ENCODE assay signal across 10 mouse cellular contexts in genomic region chr9:119852347-119853030, GRCm38 (mm10). TPM values are rescaled to one million over a fixed set of nuclear protein-coding genes. Genes with fewer than 3 reads are reported as not detected.
DNase-seq lines count a peak whose midpoint lies in the region; ATAC-seq and TF ChIP-seq lines count a peak whose summit lies in the region.
"Had no signal": no experiment of that assay in that cellular context is flagged by ENCODE, and none has a peak within 500 bp of the region (broad histone marks: within the 10 kb centered on the region; RNA-seq: fewer than 3 reads in every experiment).

No protein-coding gene starts in this region.

- DNase-seq in forebrain, embryonic 11.5 days (ENCODE audit: low spot score), result peak; percentile 44
- no peak for DNase-seq in forebrain, embryonic 10.5 days (ENCODE audit: extremely low spot score, low spot score)
- DNase-seq in layer of hippocampus, postnatal 10 days (ENCODE audit: low spot score in 2 of 2), result peak; percentile 40 to 45
- DNase-seq in left cerebral cortex, postnatal 36 days (ENCODE audit: low spot score in 2 of 2), result no peak
- DNase-seq in adrenal gland, adult 2 months, result no peak

- 81% methylated on average over 10 of the region's 10 CpGs for WGBS in forebrain, embryonic 11.5 days
- WGBS in forebrain, embryonic 10.5 days, result 83% methylated on average over 10 of the region's 10 CpGs
- 46% methylated on average over 10 of the region's 10 CpGs for WGBS in hindbrain, embryonic 13.5 days
- WGBS in heart, embryonic 12.5 days, result 79% methylated on average over 10 of the region's 10 CpGs

- ATAC-seq in forebrain, embryonic 11.5 days (replicated peaks; ENCODE audit: low FRiP score), result no peak
- peak; percentile 43; the same call in 1 of the 2 replicates for ATAC-seq in hindbrain, embryonic 13.5 days (ENCODE audit: low FRiP score)
- ATAC-seq in heart, embryonic 12.5 days (ENCODE audit: insufficient number of reproducible peaks, low FRiP score), result no peak

- peaks cover 9% of the 10 kb centered on the region; the same call in 1 of the 2 replicates for H3K4me1 ChIP-seq in forebrain, embryonic 11.5 days (replicated peaks; ENCODE audit: control insufficient read depth, insufficient read depth, low read length)
- H3K4me1 ChIP-seq in forebrain, embryonic 10.5 days, result peaks cover 38% of the 10 kb centered on the region
- no peaks in the 10 kb centered on the region for H3K4me1 ChIP-seq in E14TG2a.4 (replicated peaks; ENCODE audit: low read depth, low read length)
- H3K4me1 ChIP-seq in hindbrain, embryonic 13.5 days (replicated peaks), result peaks cover 24% of the 10 kb centered on the region
- H3K4me1 ChIP-seq in heart, embryonic 12.5 days (replicated peaks), result no peaks in the 10 kb centered on the region

- H3K4me2 ChIP-seq in forebrain, embryonic 11.5 days (ENCODE audit: low read depth, low read length, severe bottlenecking), result no peak overlapping the region
- no peak overlapping the region for H3K4me2 ChIP-seq in hindbrain, embryonic 13.5 days
- H3K4me2 ChIP-seq in heart, embryonic 12.5 days, result no peak overlapping the region

- intact Hi-C loops in left cerebral cortex, postnatal 36 days (cut with DNase I), result no loop called here

- H3K9ac ChIP-seq in forebrain, embryonic 11.5 days (ENCODE audit: low read length), result no peak overlapping the region
- H3K9ac ChIP-seq in hindbrain, embryonic 13.5 days, result no peak overlapping the region
- no peak overlapping the region for H3K9ac ChIP-seq in heart, embryonic 12.5 days

- no peak overlapping the region for H3K4me3 ChIP-seq in forebrain, embryonic 11.5 days (ENCODE audit: low read depth, low read length)
- no peak overlapping the region for H3K4me3 ChIP-seq in forebrain, embryonic 10.5 days
- no peak overlapping the region for H3K4me3 ChIP-seq in E14TG2a.4 (replicated peaks; ENCODE audit: low read length)
- no peak overlapping the region for H3K4me3 ChIP-seq in hindbrain, embryonic 13.5 days
- H3K4me3 ChIP-seq in heart, embryonic 12.5 days, result no peak overlapping the region

- no peaks in the 10 kb centered on the region for H3K36me3 ChIP-seq in forebrain, embryonic 11.5 days (ENCODE audit: control insufficient read depth, insufficient read depth, low read length)
- H3K36me3 ChIP-seq in forebrain, embryonic 10.5 days (replicated peaks), result no peaks in the 10 kb centered on the region
- H3K36me3 ChIP-seq in E14TG2a.4 (ENCODE audit: insufficient read depth, low read length), result no peaks in the 10 kb centered on the region
- H3K36me3 ChIP-seq in hindbrain, embryonic 13.5 days, result no peaks in the 10 kb centered on the region
- no peaks in the 10 kb centered on the region for H3K36me3 ChIP-seq in heart, embryonic 12.5 days

- no peak overlapping the region for H3K27ac ChIP-seq in forebrain, embryonic 11.5 days (ENCODE audit: low read depth, low read length)
- no peak overlapping the region for H3K27ac ChIP-seq in forebrain, embryonic 10.5 days
- H3K27ac ChIP-seq in hindbrain, embryonic 13.5 days, result peak overlapping the region; percentile 42; the same call in 1 of the 2 replicates
- no peak overlapping the region for H3K27ac ChIP-seq in heart, embryonic 12.5 days (ENCODE audit: poor library complexity, severe bottlenecking)

- peaks cover 3% of the 10 kb centered on the region; the same call in 1 of the 2 replicates for H3K9me3 ChIP-seq in forebrain, embryonic 11.5 days (ENCODE audit: control insufficient read depth, low read length)
- peaks cover 9% of the 10 kb centered on the region; the same call in 1 of the 2 replicates for H3K9me3 ChIP-seq in forebrain, embryonic 10.5 days
- peaks cover 58% of the 10 kb centered on the region for H3K9me3 ChIP-seq in E14TG2a.4 (ENCODE audit: low read length)
- peaks cover 3% of the 10 kb centered on the region; the same call in 1 of the 2 replicates for H3K9me3 ChIP-seq in hindbrain, embryonic 13.5 days
- H3K9me3 ChIP-seq in heart, embryonic 12.5 days (replicated peaks), result peaks cover 3% of the 10 kb centered on the region; the same call in 1 of the 2 replicates

- peak; percentile 70 for TF ChIP-seq CTCF in E14TG2a.4 (conservative IDR thresholded peaks at IDR 0.05; ENCODE audit: low read length)

- no peaks in the 10 kb centered on the region; the same call in 1 of the 2 replicates for H3K27me3 ChIP-seq in forebrain, embryonic 11.5 days (ENCODE audit: control insufficient read depth, insufficient read depth, low read length)
- H3K27me3 ChIP-seq in forebrain, embryonic 10.5 days (ENCODE audit: poor library complexity, severe bottlenecking), result peaks cover 21% of the 10 kb centered on the region
- no peaks in the 10 kb centered on the region for H3K27me3 ChIP-seq in E14TG2a.4 (ENCODE audit: insufficient read depth, low read length)
- peaks cover 7% of the 10 kb centered on the region; the same call in 1 of the 2 replicates for H3K27me3 ChIP-seq in hindbrain, embryonic 13.5 days
- H3K27me3 ChIP-seq in heart, embryonic 12.5 days (replicated peaks), result peaks cover 8% of the 10 kb centered on the region; the same call in 1 of the 2 replicates

RNA-seq across cellular contexts. Expression of gene Scn11a, which starts 27.2 kb away (rescaled TPM):
- polyA plus RNA-seq in forebrain, embryonic 11.5 days (2014; fragmentation: Nextera tagmentation; extraction: Ambion mirVana), result 1.1 and 1.5 TPM in 2 replicates
- 0.78 and 1.3 TPM in 2 replicates for polyA plus RNA-seq in forebrain, embryonic 10.5 days (2016; fragmentation: Nextera tagmentation; extraction: Ambion mirVana)
- 0.04 and 0.14 TPM in 2 replicates for polyA plus RNA-seq in hindbrain, embryonic 13.5 days (2015; fragmentation: Nextera tagmentation; extraction: Ambion mirVana)
- total RNA-seq in layer of hippocampus, postnatal 10 days (2021), result under 1 TPM; 0.18 to 0.25 TPM
- under 1 TPM; 0.12 to 0.34 TPM for total RNA-seq in left cerebral cortex, postnatal 36 days (2021)
- total RNA-seq in adrenal gland, adult 2 months (2021), result not detected
- polyA plus RNA-seq in adrenal gland, adult 2 months (2012; rRNA removed), result not detected in 2 replicates
- not detected in 2 replicates for polyA plus RNA-seq in heart, embryonic 12.5 days (2016; fragmentation: Nextera tagmentation; extraction: Ambion mirVana)
- total RNA-seq: monocyte, adult 5-6 weeks had no signal
- polyA plus RNA-seq: spleen, adult 2 months had no signal

RNA-seq across cellular contexts. Expression of gene Wdr48, which starts 42.2 kb away (rescaled TPM):
- polyA plus RNA-seq in forebrain, embryonic 11.5 days (2014; fragmentation: Nextera tagmentation; extraction: Ambion mirVana), result 60.7 and 67.0 TPM in 2 replicates
- 71.6 and 74.4 TPM in 2 replicates for polyA plus RNA-seq in forebrain, embryonic 10.5 days (2016; fragmentation: Nextera tagmentation; extraction: Ambion mirVana)
- 63.2 and 65.3 TPM in 2 replicates for polyA plus RNA-seq in hindbrain, embryonic 13.5 days (2015; fragmentation: Nextera tagmentation; extraction: Ambion mirVana)
- 10 to 100 TPM; 61.7 to 66.8 TPM for total RNA-seq in layer of hippocampus, postnatal 10 days (2021)
- total RNA-seq in left cerebral cortex, postnatal 36 days (2021), result 10 to 100 TPM; 70.0 to 85.9 TPM
- total RNA-seq in adrenal gland, adult 2 months (2021), result 10 to 100 TPM; 48.1 to 50.7 TPM
- 26.6 and 30.7 TPM in 2 replicates for polyA plus RNA-seq in adrenal gland, adult 2 months (2012; rRNA removed)
- polyA plus RNA-seq in heart, embryonic 12.5 days (2016; fragmentation: Nextera tagmentation; extraction: Ambion mirVana), result 46.0 and 46.5 TPM in 2 replicates

Comparison
In these comparisons a context has a peak if more than half of its experiments do, and no peak if none do; other contexts are left out.
1. DNase-seq: peak in forebrain, embryonic 11.5 days (single experiment) and layer of hippocampus, postnatal 10 days (2 of 2); none in forebrain, embryonic 10.5 days (single experiment), left cerebral cortex, postnatal 36 days (0 of 2) and adrenal gland, adult 2 months (single experiment).